ENCODE assay signal across 32 mouse cellular contexts in genomic region chr7:131331688-131332087, GRCm38 (mm10). TPM values are rescaled to one million over a fixed set of nuclear protein-coding genes. Genes with fewer than 3 reads are reported as not detected.
DNase-seq lines count a peak whose midpoint lies in the region; ATAC-seq and TF ChIP-seq lines count a peak whose summit lies in the region.
"Had no signal": no experiment of that assay in that cellular context is flagged by ENCODE, and none has a peak within 500 bp of the region (broad histone marks: within the 10 kb centered on the region; RNA-seq: fewer than 3 reads in every experiment).

No protein-coding gene starts in this region.

- no peak for TF ChIP-seq POLR2A in MEL (IDR thresholded peaks at IDR 0.05; ENCODE audit: control insufficient read depth in 1 of 2, insufficient read depth in 1 of 2, low read depth in 1 of 2, low read length in 2 of 2, poor library complexity in 1 of 2)

- no peaks in the 10 kb centered on the region for H3K79me2 ChIP-seq in MEL (ENCODE audit: control insufficient read depth, insufficient read depth, low read length, poor library complexity)

- H3K9me3 ChIP-seq in midbrain, embryonic 11.5 days (ENCODE audit: control insufficient read depth, low read length), result no peaks in the 10 kb centered on the region
- no peaks in the 10 kb centered on the region for H3K9me3 ChIP-seq in midbrain, embryonic 14.5 days (ENCODE audit: control insufficient read depth, low read length)
- H3K9me3 ChIP-seq in MEL (replicated peaks; ENCODE audit: insufficient read depth, low read length), result no peaks in the 10 kb centered on the region
- no peaks in the 10 kb centered on the region for H3K9me3 ChIP-seq in forebrain, embryonic 11.5 days (ENCODE audit: control insufficient read depth, low read length)
- H3K9me3 ChIP-seq: embryonic facial prominence, embryonic 13.5 days; embryonic facial prominence, embryonic 15.5 days; forebrain, embryonic 10.5 days; forebrain, embryonic 13.5 days; forebrain, embryonic 15.5 days; G1E had no signal

- TF ChIP-seq CTCF in MEL (IDR thresholded peaks at IDR 0.05 in 2 of 3, conservative IDR thresholded peaks at IDR 0.05 in 1 of 3; ENCODE audit: control insufficient read depth in 1 of 3, insufficient read depth in 1 of 3, low read depth in 2 of 3, low read length in 3 of 3, poor library complexity in 1 of 3, severe bottlenecking in 1 of 3), result no peak

- H3K4me2 ChIP-seq in midbrain, embryonic 11.5 days, result no peak overlapping the region
- no peak overlapping the region for H3K4me2 ChIP-seq in midbrain, embryonic 14.5 days (ENCODE audit: low read length)
- no peak overlapping the region for H3K4me2 ChIP-seq in forebrain, embryonic 11.5 days (ENCODE audit: low read depth, low read length, severe bottlenecking)
- H3K4me2 ChIP-seq: embryonic facial prominence, embryonic 13.5 days; embryonic facial prominence, embryonic 15.5 days; forebrain, embryonic 13.5 days; forebrain, embryonic 15.5 days had no signal

- DNase-seq in midbrain, embryonic 11.5 days (ENCODE audit: low spot score, missing footprints), result peak; percentile 23
- no peak for DNase-seq in midbrain, embryonic 14.5 days
- DNase-seq in MEL (ENCODE audit: low read depth, low spot score), result peak; percentile 57
- DNase-seq in forebrain, embryonic 11.5 days (ENCODE audit: low spot score), result no peak
- DNase-seq in adipocyte (ENCODE audit: low spot score), result no peak
- no peak for DNase-seq in cerebellum, adult 18-20 months
- DNase-seq: adrenal gland, adult 8-10 months; adrenal gland, postnatal 14 days; adrenal gland, postnatal 36 days; B cell, adult 2 months; cerebellum, adult 11-12 months; cerebellum, adult 8-10 months; cerebellum, adult 9-11 months; cerebellum, postnatal 14 days; cerebellum, postnatal 36 days; embryo, embryonic 11 days; forebrain, postnatal 0 days had no signal

- no peak for TF ChIP-seq EP300 in MEL (IDR thresholded peaks at IDR 0.05; ENCODE audit: low read depth in 1 of 2, low read length in 2 of 2)

- WGBS in midbrain, embryonic 11.5 days, result 78% methylated on average over 2 of the region's 2 CpGs
- WGBS in midbrain, embryonic 14.5 days, result 81% methylated on average over 2 of the region's 2 CpGs
- 77% methylated on average over 2 of the region's 2 CpGs for WGBS in forebrain, embryonic 11.5 days

- no peak overlapping the region for H3K27ac ChIP-seq in midbrain, embryonic 11.5 days (ENCODE audit: low read depth, low read length)
- no peak overlapping the region for H3K27ac ChIP-seq in midbrain, embryonic 14.5 days (replicated peaks; ENCODE audit: low read depth, low read length)
- no peak overlapping the region for H3K27ac ChIP-seq in MEL (ENCODE audit: control insufficient read depth, low read depth, low read length)
- no peak overlapping the region for H3K27ac ChIP-seq in forebrain, embryonic 11.5 days (ENCODE audit: low read depth, low read length)
- H3K27ac ChIP-seq: embryonic facial prominence, embryonic 13.5 days; embryonic facial prominence, embryonic 15.5 days; forebrain, embryonic 10.5 days; forebrain, embryonic 13.5 days; forebrain, embryonic 15.5 days had no signal

- no peaks in the 10 kb centered on the region for H3K4me1 ChIP-seq in midbrain, embryonic 11.5 days (ENCODE audit: control insufficient read depth, insufficient read depth, low read length)
- no peaks in the 10 kb centered on the region for H3K4me1 ChIP-seq in midbrain, embryonic 14.5 days (ENCODE audit: control insufficient read depth, insufficient read depth, low read length)
- H3K4me1 ChIP-seq in MEL (ENCODE audit: control insufficient read depth in 1 of 2, insufficient read depth in 2 of 2, low read length in 2 of 2), result no peaks in the 10 kb centered on the region
- no peaks in the 10 kb centered on the region for H3K4me1 ChIP-seq in forebrain, embryonic 11.5 days (replicated peaks; ENCODE audit: control insufficient read depth, insufficient read depth, low read length)
- H3K4me1 ChIP-seq: embryonic facial prominence, embryonic 13.5 days; embryonic facial prominence, embryonic 15.5 days; forebrain, embryonic 10.5 days; forebrain, embryonic 15.5 days had no signal

- no peak for TF ChIP-seq RAD21 in MEL (IDR thresholded peaks at IDR 0.05; ENCODE audit: low read depth, low read length)

- no peaks in the 10 kb centered on the region for H3K36me3 ChIP-seq in midbrain, embryonic 11.5 days (ENCODE audit: control insufficient read depth, insufficient read depth, low read length)
- H3K36me3 ChIP-seq in midbrain, embryonic 14.5 days (ENCODE audit: control insufficient read depth, insufficient read depth, low read length), result no peaks in the 10 kb centered on the region
- H3K36me3 ChIP-seq in MEL (ENCODE audit: control insufficient read depth in 1 of 2, insufficient read depth in 2 of 2, low read length in 2 of 2), result no peaks in the 10 kb centered on the region
- H3K36me3 ChIP-seq in forebrain, embryonic 11.5 days (ENCODE audit: control insufficient read depth, insufficient read depth, low read length), result no peaks in the 10 kb centered on the region
- H3K36me3 ChIP-seq: embryonic facial prominence, embryonic 13.5 days; embryonic facial prominence, embryonic 15.5 days; forebrain, embryonic 10.5 days; forebrain, embryonic 15.5 days had no signal

- no peak overlapping the region for H3K4me3 ChIP-seq in midbrain, embryonic 11.5 days (ENCODE audit: low read depth, low read length)
- no peak overlapping the region for H3K4me3 ChIP-seq in midbrain, embryonic 14.5 days (replicated peaks; ENCODE audit: low read depth, low read length)
- H3K4me3 ChIP-seq in MEL (ENCODE audit: control insufficient read depth in 1 of 2, insufficient read depth in 1 of 2, low read depth in 2 of 2, low read length in 2 of 2), result no peak overlapping the region
- no peak overlapping the region for H3K4me3 ChIP-seq in forebrain, embryonic 11.5 days (ENCODE audit: low read depth, low read length)
- H3K4me3 ChIP-seq: embryonic facial prominence, embryonic 13.5 days; embryonic facial prominence, embryonic 15.5 days; erythroblast, embryonic 14.5 days; forebrain, embryonic 10.5 days; forebrain, embryonic 13.5 days; forebrain, embryonic 15.5 days had no signal

- H3K9ac ChIP-seq in midbrain, embryonic 11.5 days (ENCODE audit: low read length), result no peak overlapping the region
- no peak overlapping the region for H3K9ac ChIP-seq in midbrain, embryonic 14.5 days (replicated peaks; ENCODE audit: low read length)
- no peak overlapping the region for H3K9ac ChIP-seq in MEL (ENCODE audit: control insufficient read depth, low read depth, low read length, poor library complexity, severe bottlenecking)
- H3K9ac ChIP-seq in forebrain, embryonic 11.5 days (ENCODE audit: low read length), result no peak overlapping the region
- H3K9ac ChIP-seq: embryonic facial prominence, embryonic 13.5 days; embryonic facial prominence, embryonic 15.5 days; forebrain, embryonic 13.5 days; forebrain, embryonic 15.5 days; forebrain, postnatal 0 days had no signal

- H3K27me3 ChIP-seq in midbrain, embryonic 11.5 days (ENCODE audit: control insufficient read depth, insufficient read depth, low read length), result no peaks in the 10 kb centered on the region
- no peaks in the 10 kb centered on the region for H3K27me3 ChIP-seq in midbrain, embryonic 14.5 days (ENCODE audit: control insufficient read depth, insufficient read depth, low read length)
- H3K27me3 ChIP-seq in MEL (ENCODE audit: control insufficient read depth in 1 of 2, insufficient read depth in 2 of 2, low read length in 2 of 2), result no peaks in the 10 kb centered on the region
- no peaks in the 10 kb centered on the region for H3K27me3 ChIP-seq in forebrain, embryonic 11.5 days (ENCODE audit: control insufficient read depth, insufficient read depth, low read length)
- H3K27me3 ChIP-seq: CH12.LX; embryonic facial prominence, embryonic 13.5 days; embryonic facial prominence, embryonic 15.5 days; forebrain, embryonic 13.5 days; forebrain, embryonic 15.5 days; Patski had no signal

- ATAC-seq in midbrain, embryonic 11.5 days (ENCODE audit: low FRiP score), result no peak
- no peak for ATAC-seq in midbrain, embryonic 14.5 days (ENCODE audit: low FRiP score, low TSS enrichment)
- peak; percentile 58 for ATAC-seq in granulocyte monocyte progenitor cell, adult 5-6 weeks (replicated peaks; ENCODE audit: poor library complexity, severe bottlenecking)
- peak; percentile 63 for ATAC-seq in megakaryocyte progenitor cell, adult 5-6 weeks (replicated peaks; ENCODE audit: poor library complexity)
- no peak for ATAC-seq in forebrain, embryonic 11.5 days (replicated peaks; ENCODE audit: low FRiP score)
- ATAC-seq: activated CD4-positive, CD25-positive, alpha-beta regulatory T cell, adult 4 months; CD4-positive, CD25-positive, alpha-beta regulatory T cell, adult 4 months; forebrain, embryonic 13.5 days; forebrain, embryonic 15.5 days; forebrain, postnatal 0 days; Patski had no signal

RNA-seq across cellular contexts. Expression of gene Fam24a, which starts 2.0 kb away (rescaled TPM):
- polyA plus RNA-seq in midbrain, embryonic 11.5 days (2014; fragmentation: Nextera tagmentation; extraction: Ambion mirVana), result 0.29 TPM in 1 of 2 replicates, not detected in the other
- 0.42 TPM in 1 of 2 replicates, not detected in the other for polyA plus RNA-seq in midbrain, embryonic 14.5 days (2014; fragmentation: Nextera tagmentation; extraction: Ambion mirVana)
- not detected in 2 replicates for total RNA-seq in MEL (2012; rRNA removed)
- polyA plus RNA-seq in MEL (2012; ENCODE audit: insufficient read depth in 1 of 2, insufficient read length in 2 of 2, low read depth in 1 of 2, low replicate concordance in 2 of 2, missing spikeins in 1 of 2), result not detected
- not detected in 2 replicates for total RNA-seq in granulocyte monocyte progenitor cell, adult 5-6 weeks (2014; fragmentation: Nextera tagmentation)
- total RNA-seq in granulocyte monocyte progenitor cell, adult 5-6 weeks (2017), result not detected in 2 replicates
- total RNA-seq in megakaryocyte progenitor cell, adult 5-6 weeks (2015), result not detected in 2 replicates
- not detected in 2 replicates for total RNA-seq in megakaryocyte progenitor cell, adult 5-6 weeks (2017)
- not detected in 2 replicates for polyA plus RNA-seq in forebrain, embryonic 11.5 days (2014; fragmentation: Nextera tagmentation; extraction: Ambion mirVana)
- total RNA-seq: adrenal gland, adult 8-10 months; adrenal gland, postnatal 14 days; adrenal gland, postnatal 36 days; CH12.LX; common myeloid progenitor, adult 5-6 weeks; forebrain, postnatal 0 days; G1E had no signal
- polyA plus RNA-seq: activated CD4-positive, CD25-positive, alpha-beta regulatory T cell, adult 4 months; CD4-positive, CD25-positive, alpha-beta regulatory T cell, adult 4 months; embryonic facial prominence, embryonic 11.5 days; embryonic facial prominence, embryonic 13.5 days; embryonic facial prominence, embryonic 15.5 days; erythroblast, embryonic 14.5 days; forebrain, embryonic 10.5 days; forebrain, embryonic 13.5 days; forebrain, embryonic 15.5 days; forebrain, postnatal 0 days; G1E; Patski had no signal

RNA-seq across cellular contexts. Expression of gene Fam24b, which starts 2.4 kb away (rescaled TPM):
- not detected in 2 replicates for polyA plus RNA-seq in midbrain, embryonic 11.5 days (2014; fragmentation: Nextera tagmentation; extraction: Ambion mirVana)
- not detected in 2 replicates for polyA plus RNA-seq in midbrain, embryonic 14.5 days (2014; fragmentation: Nextera tagmentation; extraction: Ambion mirVana)
- not detected in 2 replicates for total RNA-seq in MEL (2012; rRNA removed)
- polyA plus RNA-seq in MEL (2012; ENCODE audit: insufficient read depth in 1 of 2, insufficient read length in 2 of 2, low read depth in 1 of 2, low replicate concordance in 2 of 2, missing spikeins in 1 of 2), result under 1 TPM in 1 of 2 experiments, not detected in 1; 0.11 TPM
- not detected in 2 replicates for total RNA-seq in granulocyte monocyte progenitor cell, adult 5-6 weeks (2014; fragmentation: Nextera tagmentation)
- not detected in 2 replicates for total RNA-seq in granulocyte monocyte progenitor cell, adult 5-6 weeks (2017)
- not detected in 2 replicates for total RNA-seq in megakaryocyte progenitor cell, adult 5-6 weeks (2015)
- total RNA-seq in megakaryocyte progenitor cell, adult 5-6 weeks (2017), result not detected in 2 replicates
- not detected in 2 replicates for polyA plus RNA-seq in forebrain, embryonic 11.5 days (2014; fragmentation: Nextera tagmentation; extraction: Ambion mirVana)
- total RNA-seq: adrenal gland, adult 8-10 months; adrenal gland, postnatal 14 days; adrenal gland, postnatal 36 days; common myeloid progenitor, adult 5-6 weeks; forebrain, postnatal 0 days; G1E had no signal
- polyA plus RNA-seq: activated CD4-positive, CD25-positive, alpha-beta regulatory T cell, adult 4 months; CD4-positive, CD25-positive, alpha-beta regulatory T cell, adult 4 months; embryonic facial prominence, embryonic 11.5 days; embryonic facial prominence, embryonic 13.5 days; embryonic facial prominence, embryonic 15.5 days; erythroblast, embryonic 14.5 days; forebrain, embryonic 10.5 days; forebrain, embryonic 13.5 days; forebrain, embryonic 15.5 days; forebrain, postnatal 0 days; G1E had no signal

RNA-seq across cellular contexts. Expression of gene Cuzd1, which starts 9.6 kb away (rescaled TPM):
- not detected in 2 replicates for polyA plus RNA-seq in midbrain, embryonic 11.5 days (2014; fragmentation: Nextera tagmentation; extraction: Ambion mirVana)
- not detected in 2 replicates for polyA plus RNA-seq in midbrain, embryonic 14.5 days (2014; fragmentation: Nextera tagmentation; extraction: Ambion mirVana)
- total RNA-seq in MEL (2012; rRNA removed), result not detected in 2 replicates
- polyA plus RNA-seq in MEL (2012; ENCODE audit: insufficient read depth in 1 of 2, insufficient read length in 2 of 2, low read depth in 1 of 2, low replicate concordance in 2 of 2, missing spikeins in 1 of 2), result not detected
- not detected in 2 replicates for total RNA-seq in granulocyte monocyte progenitor cell, adult 5-6 weeks (2014; fragmentation: Nextera tagmentation)
- total RNA-seq in granulocyte monocyte progenitor cell, adult 5-6 weeks (2017), result not detected in 2 replicates
- 0.17 TPM in 1 of 2 replicates, not detected in the other for total RNA-seq in megakaryocyte progenitor cell, adult 5-6 weeks (2015)
- not detected in 2 replicates for total RNA-seq in megakaryocyte progenitor cell, adult 5-6 weeks (2017)
- polyA plus RNA-seq in forebrain, embryonic 11.5 days (2014; fragmentation: Nextera tagmentation; extraction: Ambion mirVana), result not detected in 2 replicates
- total RNA-seq: adrenal gland, adult 8-10 months; adrenal gland, postnatal 14 days; adrenal gland, postnatal 36 days; CH12.LX; common myeloid progenitor, adult 5-6 weeks had no signal
- polyA plus RNA-seq: activated CD4-positive, CD25-positive, alpha-beta regulatory T cell, adult 4 months; CD4-positive, CD25-positive, alpha-beta regulatory T cell, adult 4 months; embryonic facial prominence, embryonic 11.5 days; embryonic facial prominence, embryonic 13.5 days; erythroblast, embryonic 14.5 days; forebrain, embryonic 10.5 days; forebrain, embryonic 13.5 days; forebrain, embryonic 15.5 days; G1E; Patski had no signal

RNA-seq across cellular contexts. Expression of gene 2310057M21Rik, which starts 30.9 kb away (rescaled TPM):
- 18.6 and 23.9 TPM in 2 replicates for polyA plus RNA-seq in midbrain, embryonic 11.5 days (2014; fragmentation: Nextera tagmentation; extraction: Ambion mirVana)
- 28.8 and 28.9 TPM in 2 replicates for polyA plus RNA-seq in midbrain, embryonic 14.5 days (2014; fragmentation: Nextera tagmentation; extraction: Ambion mirVana)
- total RNA-seq in MEL (2012; rRNA removed), result 16.7 and 18.0 TPM in 2 replicates
- polyA plus RNA-seq in MEL (2012; ENCODE audit: insufficient read depth in 1 of 2, insufficient read length in 2 of 2, low read depth in 1 of 2, low replicate concordance in 2 of 2, missing spikeins in 1 of 2), result 10 to 100 TPM in 1 of 2 experiments, not detected in 1; 33.0 TPM
- 8.5 and 9.2 TPM in 2 replicates for total RNA-seq in granulocyte monocyte progenitor cell, adult 5-6 weeks (2014; fragmentation: Nextera tagmentation)
- 4.4 and 6.2 TPM in 2 replicates for total RNA-seq in granulocyte monocyte progenitor cell, adult 5-6 weeks (2017)
- total RNA-seq in megakaryocyte progenitor cell, adult 5-6 weeks (2015), result 11.0 and 21.7 TPM in 2 replicates
- total RNA-seq in megakaryocyte progenitor cell, adult 5-6 weeks (2017), result 5.6 and 8.7 TPM in 2 replicates
- polyA plus RNA-seq in forebrain, embryonic 11.5 days (2014; fragmentation: Nextera tagmentation; extraction: Ambion mirVana), result 18.5 and 21.3 TPM in 2 replicates

RNA-seq across cellular contexts. Expression of gene Pstk, which starts 39.3 kb away (rescaled TPM):
- polyA plus RNA-seq in midbrain, embryonic 11.5 days (2014; fragmentation: Nextera tagmentation; extraction: Ambion mirVana), result 63.8 and 65.6 TPM in 2 replicates
- 42.8 and 46.3 TPM in 2 replicates for polyA plus RNA-seq in midbrain, embryonic 14.5 days (2014; fragmentation: Nextera tagmentation; extraction: Ambion mirVana)
- total RNA-seq in MEL (2012; rRNA removed), result 36.1 and 42.5 TPM in 2 replicates
- 10 to 100 TPM in 1 of 2 experiments, not detected in 1; 57.5 TPM for polyA plus RNA-seq in MEL (2012; ENCODE audit: insufficient read depth in 1 of 2, insufficient read length in 2 of 2, low read depth in 1 of 2, low replicate concordance in 2 of 2, missing spikeins in 1 of 2)
- total RNA-seq in granulocyte monocyte progenitor cell, adult 5-6 weeks (2014; fragmentation: Nextera tagmentation), result 13.4 and 20.3 TPM in 2 replicates
- total RNA-seq in granulocyte monocyte progenitor cell, adult 5-6 weeks (2017), result 23.1 and 25.4 TPM in 2 replicates
- 31.2 and 36.4 TPM in 2 replicates for total RNA-seq in megakaryocyte progenitor cell, adult 5-6 weeks (2015)
- 13.8 and 33.4 TPM in 2 replicates for total RNA-seq in megakaryocyte progenitor cell, adult 5-6 weeks (2017)
- 54.4 and 57.3 TPM in 2 replicates for polyA plus RNA-seq in forebrain, embryonic 11.5 days (2014; fragmentation: Nextera tagmentation; extraction: Ambion mirVana)

Comparison
In these comparisons a context has a peak if more than half of its experiments do, and no peak if none do; other contexts are left out.
1. DNase-seq: peak in midbrain, embryonic 11.5 days (single experiment) and MEL (single experiment); none in midbrain, embryonic 14.5 days (single experiment), forebrain, embryonic 11.5 days (single experiment), adipocyte (single experiment) and cerebellum, adult 18-20 months (0 of 2).
2. ATAC-seq: peak in granulocyte monocyte progenitor cell, adult 5-6 weeks (single experiment) and megakaryocyte progenitor cell, adult 5-6 weeks (single experiment); none in midbrain, embryonic 11.5 days (single experiment), midbrain, embryonic 14.5 days (single experiment) and forebrain, embryonic 11.5 days (single experiment).